Mouse (Mus musculus) MEL (cell line): ENCODE measurements at regions not wholly inside any gene's neighbourhood (a gene's known extent, or its start where the extent isn't known, plus 50 kb on each side); places are given as distances from the start of the nearest gene placed in this dataset.
A peak's percentile ranks its signal among the peaks of the same experiment; 100 is the strongest.

Source experiments
- DNase-seq: peaks from one replicate; pipeline ENCODE4 v3.0.0; 2011; ENCODE audit warnings: low read depth, low spot score
- H3K27ac ChIP-seq: 2 replicates; pipeline ENCODE4 v1.5.1; 2012; ENCODE audit warnings: low read depth, mild to moderate bottlenecking, control low read depth, low read length, moderate library complexity; ENCODE audit not compliant: control insufficient read depth
- H3K27me3 ChIP-seq, 2 experiments: fragments of 150-350 bp in 1 of 2; sonication (generic) in 1 of 2; 2 replicates each; pipeline ENCODE4 v1.6.1; 2012; ENCODE audit warnings: low read length in 2 of 2, mild to moderate bottlenecking in 2 of 2, improper control_type of control experiment in 1 of 2, moderate library complexity in 1 of 2; ENCODE audit not compliant: insufficient read depth in 2 of 2, control insufficient read depth in 1 of 2
- H3K36me3 ChIP-seq, 2 experiments: 2 replicates each; pipeline ENCODE4 v1.6.1; 2012 to 2014; ENCODE audit warnings: low read length in 2 of 2, improper control_type of control experiment in 1 of 2, inconsistent platforms in 1 of 2, mild to moderate bottlenecking in 1 of 2; ENCODE audit not compliant: insufficient read depth in 2 of 2, control insufficient read depth in 1 of 2
- H3K4me1 ChIP-seq, 2 experiments: fragments of 150-350 bp in 1 of 2; sonication (generic) in 1 of 2; 2 replicates each; pipeline ENCODE4 v1.6.1; 2012; ENCODE audit warnings: low read length in 2 of 2, improper control_type of control experiment in 1 of 2, mild to moderate bottlenecking in 1 of 2; ENCODE audit not compliant: insufficient read depth in 2 of 2, control insufficient read depth in 1 of 2
- H3K4me3 ChIP-seq, 2 experiments: fragments of 150-350 bp in 1 of 2; sonication (generic) in 1 of 2; 2 replicates each; pipeline ENCODE4 v1.5.1; 2012; ENCODE audit warnings: low read depth in 2 of 2, low read length in 2 of 2, mild to moderate bottlenecking in 2 of 2, moderate library complexity in 2 of 2, control low read depth in 1 of 2, improper control_type of control experiment in 1 of 2; ENCODE audit not compliant: control insufficient read depth in 1 of 2, insufficient read depth in 1 of 2
- H3K79me2 ChIP-seq: 2 replicates; pipeline ENCODE4 v1.6.1; 2012; ENCODE audit warnings: mild to moderate bottlenecking, low read length, moderate library complexity; ENCODE audit not compliant: control insufficient read depth, poor library complexity, insufficient read depth
- H3K9ac ChIP-seq: 2 replicates; pipeline ENCODE4 v1.6.1; 2012; ENCODE audit warnings: low read depth, mild to moderate bottlenecking, control low read depth, low read length, moderate library complexity; ENCODE audit not compliant: control insufficient read depth, poor library complexity, severe bottlenecking
- H3K9me3 ChIP-seq: fragments of 150-350 bp; sonication (generic); replicated peaks from 2 replicates; pipeline ENCODE4 v1.6.1; 2012; ENCODE audit warnings: mild to moderate bottlenecking, low read length, improper control_type of control experiment, moderate library complexity; ENCODE audit not compliant: insufficient read depth
- CHD2 ChIP-seq: IDR thresholded peaks from 2 replicates; pipeline ENCODE4 v1.6.1; 2011; ENCODE audit warnings: low read length, improper control_type of control experiment
- ELF1 ChIP-seq: IDR thresholded peaks from 2 replicates; pipeline ENCODE4 v1.6.1; 2014; ENCODE audit warnings: low read depth, mild to moderate bottlenecking, inconsistent platforms, low read length, improper control_type of control experiment, moderate library complexity
- EP300 ChIP-seq, 2 experiments: IDR thresholded peaks; 2 replicates each; pipeline ENCODE4 v1.6.1; 2011; ENCODE audit warnings: improper control_type of control experiment in 2 of 2, low read length in 2 of 2, low read depth in 1 of 2, mild to moderate bottlenecking in 1 of 2
- ETS1 ChIP-seq: IDR thresholded peaks from 2 replicates; pipeline ENCODE4 v1.6.1; 2012; ENCODE audit warnings: low read depth, mild to moderate bottlenecking, inconsistent platforms, low read length, improper control_type of control experiment, moderate library complexity
- GATA1 ChIP-seq: IDR thresholded peaks from 2 replicates; pipeline ENCODE4 v1.6.1; 2011; ENCODE audit warnings: low read depth, low read length, improper control_type of control experiment
- HCFC1 ChIP-seq: IDR thresholded peaks from 2 replicates; pipeline ENCODE4 v1.6.1; 2012; ENCODE audit warnings: low read depth, mild to moderate bottlenecking, inconsistent platforms, low read length, improper control_type of control experiment, moderate library complexity
- JUND ChIP-seq: IDR thresholded peaks from 2 replicates; pipeline ENCODE4 v1.6.1; 2011; ENCODE audit warnings: low read depth, mild to moderate bottlenecking, improper control_type of control experiment, low read length
- MAFK ChIP-seq: IDR thresholded peaks from 2 replicates; pipeline ENCODE4 v1.6.1; 2011; ENCODE audit warnings: low read depth, mild to moderate bottlenecking, low read length, improper control_type of control experiment, borderline replicate concordance
- MAZ ChIP-seq: IDR thresholded peaks from 2 replicates; pipeline ENCODE4 v1.6.1; 2012; ENCODE audit warnings: low read depth, mild to moderate bottlenecking, inconsistent platforms, low read length, improper control_type of control experiment
- MEF2A ChIP-seq: IDR thresholded peaks from 2 replicates; pipeline ENCODE4 v1.6.1; 2014; ENCODE audit warnings: low read depth, mild to moderate bottlenecking, inconsistent platforms, low read length, improper control_type of control experiment; ENCODE audit not compliant: poor library complexity, insufficient replicate concordance, severe bottlenecking; ENCODE audit errors: extremely low read depth
- SIN3A ChIP-seq: IDR thresholded peaks from 2 replicates; pipeline ENCODE4 v1.6.1; 2012; ENCODE audit warnings: low read length, improper control_type of control experiment, inconsistent platforms
- SMC3 ChIP-seq: IDR thresholded peaks from 2 replicates; pipeline ENCODE4 v1.6.1; 2011; ENCODE audit warnings: low read depth, low read length, improper control_type of control experiment
- TBP ChIP-seq: IDR thresholded peaks from 2 replicates; pipeline ENCODE4 v1.8.0; 2011; ENCODE audit warnings: low read depth, low read length, improper control_type of control experiment
- TCF12 ChIP-seq: IDR thresholded peaks from 2 replicates; pipeline ENCODE4 v1.6.1; 2014; ENCODE audit warnings: low read depth, mild to moderate bottlenecking, inconsistent platforms, low read length, improper control_type of control experiment, moderate library complexity
- UBTF ChIP-seq: IDR thresholded peaks from 2 replicates; pipeline ENCODE4 v1.6.1; 2012; ENCODE audit warnings: low read depth, mild to moderate bottlenecking, inconsistent platforms, low read length, improper control_type of control experiment, moderate library complexity, borderline replicate concordance; ENCODE audit not compliant: insufficient read depth
- USF2 ChIP-seq, 2 experiments: IDR thresholded peaks; 2 replicates each; pipeline ENCODE4 v1.6.1; 2011 to 2012; ENCODE audit warnings: improper control_type of control experiment in 2 of 2, low read length in 2 of 2, borderline replicate concordance in 1 of 2, inconsistent platforms in 1 of 2, low read depth in 1 of 2, mild to moderate bottlenecking in 1 of 2; ENCODE audit not compliant: insufficient read depth in 1 of 2
- ZC3H11A ChIP-seq: IDR thresholded peaks from 2 replicates; pipeline ENCODE4 v1.6.1; 2012; ENCODE audit warnings: low read depth, mild to moderate bottlenecking, inconsistent platforms, low read length, improper control_type of control experiment
- ZMIZ1 ChIP-seq: IDR thresholded peaks from 2 replicates; pipeline ENCODE4 v1.6.1; 2012; ENCODE audit warnings: low read depth, mild to moderate bottlenecking, inconsistent platforms, low read length, improper control_type of control experiment, moderate library complexity

DNA sequence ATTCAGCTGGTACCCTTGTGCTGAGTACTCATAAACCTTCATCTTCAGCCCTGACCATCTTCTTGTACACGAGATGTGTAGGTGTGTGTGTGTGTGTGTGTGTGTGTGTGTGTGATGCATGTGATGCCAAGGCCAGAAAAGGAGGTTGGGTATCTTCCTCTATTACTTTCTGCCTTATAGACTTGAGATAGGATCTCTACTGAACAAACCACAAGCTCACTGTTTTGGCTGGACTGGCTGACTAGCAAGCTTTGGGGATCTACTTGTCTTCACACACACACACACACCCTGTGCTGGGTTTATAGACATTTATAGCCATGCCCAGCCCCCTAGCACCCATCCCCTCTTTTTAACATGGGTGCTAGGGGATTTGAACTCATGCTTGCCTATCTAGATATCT is 79.4 kb upstream of the Egln3 start:
- Histone ChIP-seq H3K27ac (peak overlapping the region; percentile 30; the same call in 1 of the 2 replicates), H3K9ac (no peak overlapping the region), H3K36me3 (peaks cover 0 to 7% of the 10 kb centered on the region in 2 experiments; a peak in 2 of 4 replicates), H3K9me3 (no peaks in the 10 kb centered on the region), H3K27me3 (no peaks in the 10 kb centered on the region), H3K4me1 (peaks cover 13 to 20% of the 10 kb centered on the region in 2 experiments), H3K4me3 (no peak overlapping the region), H3K79me2 (no peaks in the 10 kb centered on the region)
- TF ChIP-seq TBP = no peak
- peak; percentile 21 to 23; a peak in 1 of 4 replicates for TF ChIP-seq EP300 (IDR thresholded peaks at IDR 0.05; ENCODE audit: low read depth in 1 of 2, low read length in 2 of 2)
- no peak for TF ChIP-seq TCF12
- TF ChIP-seq SIN3A = 0 out of 2 replicates have a peak, but pooled peaks have one; percentile 12
- peak; percentile 20; the same call in 1 of the 2 replicates for TF ChIP-seq GATA1
- TF ChIP-seq ETS1 = peak; percentile 32; the same call in 1 of the 2 replicates
- peak; percentile 53 for DNase-seq

DNA sequence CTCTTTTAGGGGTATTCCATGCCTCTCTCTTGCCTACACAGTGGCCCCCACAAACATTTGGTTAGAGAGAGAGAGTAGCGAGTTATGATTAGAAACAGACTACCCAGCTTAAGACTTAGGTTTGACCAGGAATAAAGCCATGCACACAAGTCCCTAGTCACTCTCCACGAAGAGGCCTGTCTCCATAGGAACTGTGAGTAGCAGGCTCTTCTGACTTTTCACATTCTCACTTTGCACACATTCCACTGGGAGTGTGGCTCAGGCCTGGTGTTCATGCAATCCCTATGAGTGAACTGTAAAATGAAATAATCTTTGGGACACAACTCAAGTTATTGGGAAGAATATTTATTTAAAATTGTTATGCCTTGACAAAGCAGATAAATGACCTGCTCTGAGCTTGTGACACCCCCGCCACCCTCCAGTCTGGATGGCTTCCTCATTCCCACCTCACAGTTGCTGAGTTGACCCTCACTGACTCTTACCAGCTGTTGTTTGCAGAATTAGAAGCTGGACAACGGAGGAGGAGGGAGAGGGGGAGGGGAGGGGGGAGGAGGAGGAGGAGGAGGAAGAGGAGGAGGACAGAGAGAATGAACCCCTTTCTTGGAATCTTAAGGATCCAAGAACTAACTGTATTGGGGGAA is 78.7 kb upstream of the Egln3 start:
- Histone ChIP-seq H3K9ac (no peak overlapping the region), H3K36me3 (peaks cover 0 to 7% of the 10 kb centered on the region in 2 experiments; a peak in 2 of 4 replicates), H3K27ac (no peak overlapping the region), H3K79me2 (no peaks in the 10 kb centered on the region), H3K9me3 (no peaks in the 10 kb centered on the region), H3K4me1 (peaks cover 13 to 20% of the 10 kb centered on the region in 2 experiments), H3K27me3 (no peaks in the 10 kb centered on the region), H3K4me3 (no peak overlapping the region)
- TF ChIP-seq MAZ = no peak
- TF ChIP-seq ELF1 = no peak
- TF ChIP-seq HCFC1 = no peak
- TF ChIP-seq TBP = no peak
- no peak for TF ChIP-seq MAFK
- TF ChIP-seq EP300 (IDR thresholded peaks at IDR 0.05; ENCODE audit: low read depth in 1 of 2, low read length in 2 of 2) = no peak
- no peak for TF ChIP-seq JUND
- TF ChIP-seq USF2 (IDR thresholded peaks at IDR 0.05; ENCODE audit: borderline replicate concordance in 1 of 2, insufficient read depth in 1 of 2, low read depth in 1 of 2, low read length in 2 of 2) = no peak
- TF ChIP-seq MEF2A = no peak
- TF ChIP-seq ZMIZ1 = no peak
- no peak for TF ChIP-seq SMC3
- no peak for TF ChIP-seq CHD2
- no peak for TF ChIP-seq ETS1
- no peak for TF ChIP-seq ZC3H11A
- no peak for TF ChIP-seq UBTF
- no peak for DNase-seq
